In genomic region chr14:102883344-102884122, GRCm38 (mm10) we compare ENCODE assay signal across 8 mouse cellular contexts.
DNase-seq lines count a peak whose midpoint lies in the region; ATAC-seq and TF ChIP-seq lines count a peak whose summit lies in the region.

No protein-coding gene starts in this region.

- peak; percentile 27 for DNase-seq in gastrocnemius, adult 18-20 months (ENCODE audit: low spot score)
- DNase-seq in gastrocnemius, postnatal 10 days, result no peak
- peak; percentile 63 for DNase-seq in MEL (ENCODE audit: low read depth, low spot score)
- DNase-seq in ovary, postnatal 36 days (ENCODE audit: low spot score), result no peak
- DNase-seq in layer of hippocampus, postnatal 14 days (ENCODE audit: low spot score in 2 of 2), result no peak

- peaks cover 2 to 25% of the 10 kb centered on the region in 2 experiments for H3K4me1 ChIP-seq in MEL (ENCODE audit: control insufficient read depth in 1 of 2, insufficient read depth in 2 of 2, low read length in 2 of 2)
- 0 out of 2 replicates have a peak, but pooled peaks cover 6% of the 10 kb centered on the region for H3K4me1 ChIP-seq in kidney, embryonic 15.5 days

- no peaks in the 10 kb centered on the region for H3K9me3 ChIP-seq in MEL (replicated peaks; ENCODE audit: insufficient read depth, low read length)
- H3K9me3 ChIP-seq in kidney, embryonic 15.5 days (replicated peaks), result no peaks in the 10 kb centered on the region

- peak overlapping the region; percentile 35 for H3K9ac ChIP-seq in MEL (ENCODE audit: control insufficient read depth, low read depth, low read length, poor library complexity, severe bottlenecking)
- no peak overlapping the region for H3K9ac ChIP-seq in kidney, embryonic 15.5 days

- no peak for TF ChIP-seq CTCF in MEL (IDR thresholded peaks at IDR 0.05 in 2 of 3, conservative IDR thresholded peaks at IDR 0.05 in 1 of 3; ENCODE audit: control insufficient read depth in 1 of 3, insufficient read depth in 1 of 3, low read depth in 2 of 3, low read length in 3 of 3, poor library complexity in 1 of 3, severe bottlenecking in 1 of 3)

- H3K27me3 ChIP-seq in MEL (ENCODE audit: control insufficient read depth in 1 of 2, insufficient read depth in 2 of 2, low read length in 2 of 2), result no peaks in the 10 kb centered on the region
- H3K27me3 ChIP-seq in kidney, embryonic 15.5 days, result no peaks in the 10 kb centered on the region

- TF ChIP-seq EP300 in MEL (IDR thresholded peaks at IDR 0.05; ENCODE audit: low read depth in 1 of 2, low read length in 2 of 2), result 0 out of 4 replicates have a peak, but pooled peaks of 1 of the 2 experiments have one; percentile 3

- no peaks in the 10 kb centered on the region for H3K79me2 ChIP-seq in MEL (ENCODE audit: control insufficient read depth, insufficient read depth, low read length, poor library complexity)

- peaks cover 0 to 15% of the 10 kb centered on the region in 2 experiments; a peak in 2 of 4 replicates for H3K36me3 ChIP-seq in MEL (ENCODE audit: control insufficient read depth in 1 of 2, insufficient read depth in 2 of 2, low read length in 2 of 2)
- H3K36me3 ChIP-seq in kidney, embryonic 15.5 days, result no peaks in the 10 kb centered on the region

- ATAC-seq in granulocyte monocyte progenitor cell, adult 5-6 weeks (replicated peaks; ENCODE audit: poor library complexity, severe bottlenecking), result peak; percentile 91
- peak; percentile 78; the same call in 1 of the 2 replicates for ATAC-seq in kidney, embryonic 15.5 days (replicated peaks; ENCODE audit: low FRiP score)
- 0 out of 2 replicates have a peak, but pooled peaks have one; percentile 33 for ATAC-seq in neutrophil, adult 5-6 weeks (ENCODE audit: extremely low read depth, insufficient number of reproducible peaks, low FRiP score, poor library complexity, severe bottlenecking)

- WGBS in kidney, embryonic 15.5 days, result 82% methylated on average over 15 of the region's 15 CpGs

- TF ChIP-seq POLR2A in MEL (IDR thresholded peaks at IDR 0.05; ENCODE audit: control insufficient read depth in 1 of 2, insufficient read depth in 1 of 2, low read depth in 1 of 2, low read length in 2 of 2, poor library complexity in 1 of 2), result no peak

- peak overlapping the region; percentile 62; the same call in 1 of the 2 replicates for H3K27ac ChIP-seq in MEL (ENCODE audit: control insufficient read depth, low read depth, low read length)
- H3K27ac ChIP-seq in kidney, embryonic 15.5 days, result 0 out of 2 replicates have a peak overlapping the region, but pooled peaks have one; percentile 5

- no peak overlapping the region for H3K4me2 ChIP-seq in kidney, embryonic 15.5 days

- no peak for TF ChIP-seq RAD21 in MEL (IDR thresholded peaks at IDR 0.05; ENCODE audit: low read depth, low read length)

- H3K4me3 ChIP-seq in MEL (ENCODE audit: control insufficient read depth in 1 of 2, insufficient read depth in 1 of 2, low read depth in 2 of 2, low read length in 2 of 2), result no peak overlapping the region; a peak in 1 of 4 replicates
- H3K4me3 ChIP-seq in kidney, embryonic 15.5 days (replicated peaks), result no peak overlapping the region

TF ChIP-seq in MEL, 35 proteins besides CTCF, POLR2A, EP300 and RAD21:
- TF ChIP-seq ZMIZ1 (IDR thresholded peaks at IDR 0.05; ENCODE audit: low read depth, low read length), result no peak
- no peak for TF ChIP-seq MAX (IDR thresholded peaks at IDR 0.05; ENCODE audit: low read length)
- TF ChIP-seq ELF1 (IDR thresholded peaks at IDR 0.05; ENCODE audit: low read depth, low read length), result peak; percentile 59; the same call in 1 of the 2 replicates
- peak; percentile 89 for TF ChIP-seq ZNF384 (IDR thresholded peaks at IDR 0.05; ENCODE audit: low read depth, low read length)

Comparison
In these comparisons a context has a peak if more than half of its experiments do, and no peak if none do; other contexts are left out.
1. DNase-seq: peak in gastrocnemius, adult 18-20 months (single experiment) and MEL (single experiment); none in gastrocnemius, postnatal 10 days (single experiment), ovary, postnatal 36 days (single experiment) and layer of hippocampus, postnatal 14 days (0 of 2).
2. ATAC-seq: peak in every context shown above with its lines; median percentile 91 in granulocyte monocyte progenitor cell, adult 5-6 weeks; 78 in kidney, embryonic 15.5 days; 33 in neutrophil, adult 5-6 weeks.